Comparison of ENCODE assay signal across 25 mouse cellular contexts in genomic region chr3:131327189-131327588, GRCm38 (mm10).
"Had no signal": no experiment of that assay in that cellular context is flagged by ENCODE, and none has a peak within 500 bp of the region (broad histone marks: within the 10 kb centered on the region; RNA-seq: fewer than 3 reads in every experiment).

No protein-coding gene starts in this region.

- H3K9ac ChIP-seq: limb, embryonic 12.5 days; limb, embryonic 13.5 days; limb, embryonic 15.5 days; liver, embryonic 12.5 days; liver, embryonic 13.5 days; liver, embryonic 14.5 days; liver, embryonic 15.5 days; lung, embryonic 14.5 days; lung, embryonic 15.5 days; midbrain, embryonic 12.5 days; midbrain, embryonic 13.5 days had no signal

- H3K27me3 ChIP-seq: limb, embryonic 12.5 days; limb, embryonic 13.5 days; limb, embryonic 15.5 days; liver, embryonic 12.5 days; liver, embryonic 13.5 days; liver, embryonic 15.5 days; lung, embryonic 15.5 days; midbrain, embryonic 12.5 days; midbrain, embryonic 13.5 days had no signal

- H3K36me3 ChIP-seq: limb, embryonic 10.5 days; limb, embryonic 12.5 days; limb, embryonic 15.5 days; lung, embryonic 15.5 days; midbrain, embryonic 12.5 days; midbrain, embryonic 13.5 days had no signal

- H3K4me3 ChIP-seq: left cerebral cortex, adult 2 months; limb, embryonic 10.5 days; limb, embryonic 12.5 days; limb, embryonic 13.5 days; limb, embryonic 15.5 days; liver, embryonic 12.5 days; liver, embryonic 13.5 days; liver, embryonic 15.5 days; lung, embryonic 15.5 days; megakaryocyte, embryonic 14.5 days; midbrain, embryonic 12.5 days; midbrain, embryonic 13.5 days; myocyte had no signal

- H3K4me1 ChIP-seq: liver, embryonic 12.5 days; liver, embryonic 13.5 days; liver, embryonic 15.5 days; lung, embryonic 15.5 days; midbrain, embryonic 12.5 days; midbrain, embryonic 13.5 days had no signal

- ATAC-seq: liver, embryonic 12.5 days; lung, postnatal 0 days had no signal

- H3K9me3 ChIP-seq: limb, embryonic 10.5 days; limb, embryonic 12.5 days; limb, embryonic 15.5 days; liver, embryonic 15.5 days; lung, embryonic 15.5 days; midbrain, embryonic 12.5 days; midbrain, embryonic 13.5 days had no signal

- DNase-seq: layer of hippocampus, postnatal 36 days; left cerebral cortex, postnatal 4 days; liver, embryonic 13.5 days; lung, adult 18-20 months; lung, adult 2 months; lung, embryonic 14.5 days; lung, postnatal 14 days; lung, postnatal 36 days; lung, postnatal 4 days had no signal

- H3K27ac ChIP-seq: left cerebral cortex, adult 2 months; limb, embryonic 10.5 days; limb, embryonic 12.5 days; limb, embryonic 13.5 days; limb, embryonic 15.5 days; liver, embryonic 12.5 days; liver, embryonic 13.5 days; liver, embryonic 14.5 days; liver, embryonic 15.5 days; lung, embryonic 15.5 days; macrophage; midbrain, embryonic 12.5 days; midbrain, embryonic 13.5 days had no signal

- H3K4me2 ChIP-seq: limb, embryonic 12.5 days; limb, embryonic 13.5 days; limb, embryonic 15.5 days; liver, embryonic 11.5 days; liver, embryonic 12.5 days; liver, embryonic 13.5 days; liver, embryonic 15.5 days; lung, embryonic 14.5 days; lung, embryonic 15.5 days; midbrain, embryonic 12.5 days; midbrain, embryonic 13.5 days had no signal
